Mouse (Mus musculus): Measurements from ENCODE around the gene Vmn1r215. TPM values are rescaled to one million over a fixed set of nuclear protein-coding genes. Genes with fewer than 3 reads are reported as not detected.

Gene Vmn1r215
- not detected in 2 replicates for polyA plus RNA-seq (2012; ENCODE audit: low replicate concordance)

DNA sequence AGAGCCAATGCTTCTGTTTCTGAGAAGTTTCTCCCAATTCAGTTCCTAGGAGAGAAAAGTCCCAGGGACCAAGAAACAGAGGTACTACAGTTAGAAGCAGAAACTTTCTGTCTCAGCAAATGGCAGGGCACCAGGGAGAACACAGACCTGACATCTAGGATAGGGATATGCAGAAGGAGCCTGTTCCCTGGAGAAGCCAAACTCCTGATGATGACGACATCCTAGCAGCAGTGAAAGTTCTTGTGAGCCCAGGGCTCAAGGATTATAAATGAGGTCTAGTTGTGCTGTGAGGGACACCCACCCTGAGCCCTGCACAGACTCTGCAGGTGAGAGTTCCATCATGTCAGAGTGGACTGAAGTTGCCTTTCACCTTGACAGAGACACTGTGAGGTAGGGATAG is at the start of gene Vmn1r215:
Gene Vmn1r215 (plus strand): TSS at position 301 of the 400 bp plus-strand sequence.

GRCm38 (mm10) chr13:23030118-23030517 is 37.7 kb upstream of the Vmn1r215 start, which contains the start of gene Vmn1r214:
TSS of gene Vmn1r214 (plus strand) at chr13:23030418.

DNA sequence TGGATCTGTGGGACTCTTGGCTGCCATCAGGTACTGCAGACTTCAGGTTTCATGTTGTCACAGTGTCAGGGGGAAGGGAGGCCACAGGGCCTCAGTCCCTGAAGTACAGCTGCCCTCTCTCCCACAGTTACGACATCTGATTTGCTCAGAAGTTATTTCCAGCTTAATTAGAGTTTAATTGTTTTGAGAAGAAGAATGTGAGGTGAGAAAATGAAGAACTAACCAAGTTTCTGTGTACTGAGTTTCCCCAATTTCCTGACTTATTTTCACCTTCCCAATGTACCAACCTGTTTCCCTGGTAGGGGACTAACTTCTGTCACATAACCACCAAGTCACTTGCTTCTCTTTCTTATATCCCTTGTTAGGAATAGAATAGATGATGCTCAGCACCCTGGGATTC is 50.3 kb downstream of the Vmn1r215 start, which contains the start of gene Vmn1r217:
Gene Vmn1r217 (minus strand): TSS at position 101 of the 400 bp plus-strand sequence.

Other genes starting within 250 kb of the Vmn1r215 start
- gene Vmn1r210, start 236.7 kb upstream of the Vmn1r215 start, polyA plus RNA-seq (2012; ENCODE audit: low replicate concordance): not detected in 2 replicates
- gene Vmn1r211, start 210.5 kb upstream of the Vmn1r215 start, polyA plus RNA-seq (2012; ENCODE audit: low replicate concordance): not detected in 2 replicates
- gene Vmn1r212, start 183.8 kb upstream of the Vmn1r215 start, polyA plus RNA-seq (2012; ENCODE audit: low replicate concordance): not detected in 2 replicates
- gene Vmn1r213, start 60.4 kb upstream of the Vmn1r215 start, polyA plus RNA-seq (2012; ENCODE audit: low replicate concordance): not detected in 2 replicates
- gene Vmn1r214, start 37.6 kb upstream of the Vmn1r215 start, polyA plus RNA-seq (2012; ENCODE audit: low replicate concordance): not detected in 2 replicates
- gene Vmn1r217, start 50.2 kb downstream of the Vmn1r215 start, polyA plus RNA-seq (2012; ENCODE audit: low replicate concordance): not detected in 2 replicates
- gene Vmn1r218, start 65.1 kb downstream of the Vmn1r215 start, polyA plus RNA-seq (2012; ENCODE audit: low replicate concordance): 0.02 TPM in 1 of 2 replicates, not detected in the other
- gene Vmn1r219, start 91.3 kb downstream of the Vmn1r215 start, polyA plus RNA-seq (2012; ENCODE audit: low replicate concordance): not detected in 2 replicates
- gene Vmn1r220, start 120.0 kb downstream of the Vmn1r215 start, polyA plus RNA-seq (2012; ENCODE audit: low replicate concordance): not detected in 2 replicates
- gene Vmn1r221, start 146.1 kb downstream of the Vmn1r215 start, polyA plus RNA-seq (2012; ENCODE audit: low replicate concordance): not detected in 2 replicates
- gene Vmn1r222, start 167.9 kb downstream of the Vmn1r215 start, polyA plus RNA-seq (2012; ENCODE audit: low replicate concordance): not detected in 2 replicates
- 0.03 TPM in 1 of 2 replicates, not detected in the other for gene Vmn1r223, start 179.1 kb downstream of the Vmn1r215 start, polyA plus RNA-seq (2012; ENCODE audit: low replicate concordance)

Data from leukemia stem cell, adult 10-12 weeks (primary cell).